Mouse (Mus musculus): ENCODE measurements around the gene Arsg.

DNA sequence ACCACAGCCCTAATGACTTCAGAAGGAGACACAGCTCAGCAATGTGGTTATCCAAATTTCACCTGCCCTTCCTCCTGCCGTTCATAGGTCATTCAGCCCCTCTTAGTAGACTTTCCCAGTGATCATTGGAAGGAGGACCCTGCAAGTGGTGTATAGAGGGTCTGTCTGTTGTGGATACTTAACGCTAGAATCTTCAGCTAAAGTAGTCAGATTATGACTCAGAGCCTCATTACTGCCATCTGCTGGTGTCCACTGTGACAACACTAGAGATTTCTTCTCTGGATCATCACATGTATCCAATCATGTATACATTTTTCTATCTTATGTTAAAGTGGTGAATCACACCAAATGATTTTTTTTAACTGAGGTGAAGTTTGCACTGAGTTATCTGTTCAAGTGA lies 148.0 kb downstream of the Arsg start:
- TF ChIP-seq POLR2A (IDR thresholded peaks at IDR 0.05; ENCODE audit: insufficient read length, low read depth) = no peak
- no peak for TF ChIP-seq MYOG (IDR thresholded peaks at IDR 0.05; ENCODE audit: control insufficient read depth in 1 of 3, insufficient read depth in 1 of 3, insufficient read length in 2 of 3, low read depth in 2 of 3)
- TF ChIP-seq USF1 (IDR thresholded peaks at IDR 0.05; ENCODE audit: low read depth) = no peak
- no peak for TF ChIP-seq E2F4 (IDR thresholded peaks at IDR 0.05; ENCODE audit: insufficient read depth)
- TF ChIP-seq MYOD1 (IDR thresholded peaks at IDR 0.05; ENCODE audit: control insufficient read depth in 1 of 3, insufficient read length in 2 of 3, low read depth in 2 of 3) = no peak
